Mouse (Mus musculus): ENCODE results near the gene Dcpp1.

The Dcpp1 gene

GRCm38 (mm10) chr17:23931157-23931556 lies 50.5 kb downstream of the Dcpp1 start:
- no peak for DNase-seq (ENCODE audit: low spot score)
